Mouse (Mus musculus) heart, embryonic 10.5 days (tissue): ENCODE measurements at regions not wholly inside any gene's neighbourhood (a gene's known extent, or its start where the extent isn't known, plus 50 kb on each side); places are given as distances from the start of the nearest gene placed in this dataset.

Source experiments
- DNase-seq: peaks from one replicate; pipeline ENCODE4 v3.0.0-alpha.2; 2017; ENCODE audit warnings: low spot score
- H3K27ac ChIP-seq: fragments of 300-500 bp; sonication (generic); 2 replicates; pipeline ENCODE4 v1.5.1; 2016; ENCODE audit warnings: mild to moderate bottlenecking
- H3K27me3 ChIP-seq: fragments of 300-500 bp; sonication (generic); 2 replicates; pipeline ENCODE4 v1.6.1; 2016; ENCODE audit warnings: mild to moderate bottlenecking; ENCODE audit not compliant: poor library complexity, insufficient read depth, severe bottlenecking
- H3K36me3 ChIP-seq: fragments of 300-500 bp; sonication (generic); 2 replicates; pipeline ENCODE4 v1.6.1; 2016; ENCODE audit warnings: mild to moderate bottlenecking, moderate library complexity
- H3K4me1 ChIP-seq: fragments of 300-500 bp; sonication (generic); 2 replicates; pipeline ENCODE4 v1.6.1; 2016; ENCODE audit warnings: mild to moderate bottlenecking
- H3K4me3 ChIP-seq: fragments of 300-500 bp; sonication (generic); 2 replicates; pipeline ENCODE4 v1.5.1; 2016; ENCODE audit warnings: mild to moderate bottlenecking, moderate library complexity
- H3K9me3 ChIP-seq: fragments of 300-500 bp; sonication (generic); 2 replicates; pipeline ENCODE4 v1.6.1; 2016; ENCODE audit warnings: mild to moderate bottlenecking, moderate library complexity
- WGBS: fragments of 180-500 bp; shearing (Covaris S2); methylation state at CpG from one replicate; pipeline ENCODE4 v1.1.7; 2016; 5-methylcytosine and 5-hydroxymethylcytosine counted together

GRCm38 (mm10) chr4:95105424-95105823 is 53.4 kb upstream of the Jun start:
- WGBS, result 24% methylated on average over 3 of the region's 3 CpGs
- Histone ChIP-seq H3K9me3 (no peaks in the 10 kb centered on the region), H3K36me3 (no peaks in the 10 kb centered on the region), H3K4me1 (peaks cover 17% of the 10 kb centered on the region), H3K27ac (peak overlapping the region; percentile 79), H3K27me3 (no peaks in the 10 kb centered on the region), H3K4me3 (no peak overlapping the region)
- DNase-seq, result no peak

- Histone ChIP-seq H3K36me3 (no peaks in the 10 kb centered on the region), H3K4me3 (no peak overlapping the region), H3K4me1 (peaks cover 17% of the 10 kb centered on the region), H3K27ac (peak overlapping the region; percentile 79), H3K27me3 (no peaks in the 10 kb centered on the region), H3K9me3 (no peaks in the 10 kb centered on the region)
- no peak for DNase-seq
- 49% methylated on average over 16 of the region's 16 CpGs for WGBS
Observed at GRCm38 (mm10) chr4:95105926-95106622, 54.1 kb upstream of the Jun start.

GRCm38 (mm10) chr4:95106881-95107665 is 55.1 kb upstream of the Jun start:
- 79% methylated on average over 10 of the region's 10 CpGs for WGBS
- no peak for DNase-seq

GRCm38 (mm10) chr4:95108811-95109210 is 56.8 kb upstream of the Jun start:
- 71% methylated on average over 6 of the region's 6 CpGs for WGBS
- DNase-seq, result no peak
- Histone ChIP-seq H3K9me3 (no peaks in the 10 kb centered on the region), H3K4me3 (no peak overlapping the region), H3K4me1 (peaks cover 17% of the 10 kb centered on the region), H3K36me3 (no peaks in the 10 kb centered on the region), H3K27me3 (no peaks in the 10 kb centered on the region), H3K27ac (0 out of 2 replicates have a peak overlapping the region, but pooled peaks have one; percentile 26)

More at GRCm38 (mm10) chr4:95106881-95107665, 55.1 kb upstream of the Jun start:
- H3K4me3 ChIP-seq, result no peak overlapping the region
- H3K4me1 ChIP-seq, result peaks cover 17% of the 10 kb centered on the region
- H3K36me3 ChIP-seq, result no peaks in the 10 kb centered on the region
- H3K27me3 ChIP-seq, result no peaks in the 10 kb centered on the region
- no peaks in the 10 kb centered on the region for H3K9me3 ChIP-seq
- 0 out of 2 replicates have a peak overlapping the region, but pooled peaks have one; percentile 79 for H3K27ac ChIP-seq

GRCm38 (mm10) chr4:95110828-95111227 is 58.8 kb upstream of the Jun start:
- 82% methylated on average over 8 of the region's 8 CpGs for WGBS
- no peak overlapping the region for H3K27ac ChIP-seq
- no peaks in the 10 kb centered on the region for H3K36me3 ChIP-seq
- no peaks in the 10 kb centered on the region for H3K9me3 ChIP-seq
- H3K4me1 ChIP-seq, result peaks cover 11% of the 10 kb centered on the region
- no peak overlapping the region for H3K4me3 ChIP-seq
- no peaks in the 10 kb centered on the region for H3K27me3 ChIP-seq
- DNase-seq, result no peak

GRCm38 (mm10) chr4:95117158-95117681 is 65.2 kb upstream of the Jun start:
- H3K36me3 ChIP-seq, result no peaks in the 10 kb centered on the region
- H3K9me3 ChIP-seq, result no peaks in the 10 kb centered on the region
- DNase-seq, result no peak
- H3K27me3 ChIP-seq, result no peaks in the 10 kb centered on the region
- H3K4me3 ChIP-seq, result no peak overlapping the region
- H3K27ac ChIP-seq, result no peak overlapping the region; the same call in 1 of the 2 replicates
- 0 out of 2 replicates have a peak, but pooled peaks cover 5% of the 10 kb centered on the region for H3K4me1 ChIP-seq
- WGBS, result 38% methylated on average over 5 of the region's 5 CpGs

- H3K4me3 ChIP-seq, result no peak overlapping the region
- no peaks in the 10 kb centered on the region for H3K27me3 ChIP-seq
- no peak for DNase-seq
- no peaks in the 10 kb centered on the region for H3K36me3 ChIP-seq
- 90% methylated on average over 1 of the region's 1 CpGs for WGBS
- H3K9me3 ChIP-seq, result no peaks in the 10 kb centered on the region
- no peak overlapping the region for H3K27ac ChIP-seq
- H3K4me1 ChIP-seq, result 0 out of 2 replicates have a peak, but pooled peaks cover 5% of the 10 kb centered on the region
Observed at GRCm38 (mm10) chr4:95120876-95121275, 68.9 kb upstream of the Jun start.

GRCm38 (mm10) chr4:95125346-95125745 is 73.3 kb upstream of the Jun start:
- 68% methylated on average over 1 of the region's 1 CpGs for WGBS
- H3K4me3 ChIP-seq, result no peak overlapping the region
- H3K27me3 ChIP-seq, result no peaks in the 10 kb centered on the region
- H3K27ac ChIP-seq, result no peak overlapping the region
- DNase-seq, result no peak
- no peaks in the 10 kb centered on the region for H3K4me1 ChIP-seq
- no peaks in the 10 kb centered on the region for H3K36me3 ChIP-seq
- no peaks in the 10 kb centered on the region for H3K9me3 ChIP-seq

GRCm38 (mm10) chr4:95127970-95128369 is 75.9 kb upstream of the Jun start:
- Histone ChIP-seq H3K36me3 (no peaks in the 10 kb centered on the region), H3K27ac (no peak overlapping the region), H3K9me3 (no peaks in the 10 kb centered on the region), H3K4me1 (no peaks in the 10 kb centered on the region), H3K4me3 (no peak overlapping the region), H3K27me3 (no peaks in the 10 kb centered on the region)
- WGBS, result 87% methylated on average over 2 of the region's 2 CpGs
- no peak for DNase-seq

GRCm38 (mm10) chr4:95133815-95134214 is 81.8 kb upstream of the Jun start:
- 51% methylated on average over 3 of the region's 3 CpGs for WGBS
- Histone ChIP-seq H3K36me3 (no peaks in the 10 kb centered on the region), H3K27me3 (no peaks in the 10 kb centered on the region), H3K9me3 (no peaks in the 10 kb centered on the region), H3K4me3 (no peak overlapping the region), H3K27ac (no peak overlapping the region), H3K4me1 (peaks cover 20% of the 10 kb centered on the region)
- DNase-seq, result no peak

GRCm38 (mm10) chr4:95134611-95135010 is 82.6 kb upstream of the Jun start:
- H3K4me1 ChIP-seq, result peaks cover 20% of the 10 kb centered on the region
- no peak for DNase-seq
- H3K27me3 ChIP-seq, result no peaks in the 10 kb centered on the region
- H3K4me3 ChIP-seq, result no peak overlapping the region
- no peaks in the 10 kb centered on the region for H3K9me3 ChIP-seq
- WGBS, result 52% methylated on average over 5 of the region's 5 CpGs
- no peaks in the 10 kb centered on the region for H3K36me3 ChIP-seq
- no peak overlapping the region for H3K27ac ChIP-seq

GRCm38 (mm10) chr4:95137413-95138143 is 85.6 kb upstream of the Jun start:
- Histone ChIP-seq H3K4me3 (no peak overlapping the region), H3K9me3 (no peaks in the 10 kb centered on the region), H3K27me3 (no peaks in the 10 kb centered on the region), H3K27ac (peak overlapping the region; percentile 42), H3K36me3 (no peaks in the 10 kb centered on the region), H3K4me1 (peaks cover 20% of the 10 kb centered on the region)
- no peak for DNase-seq
- WGBS, result 66% methylated on average over 12 of the region's 12 CpGs
